Mouse (Mus musculus) kidney, embryonic 14.5 days (tissue): Measurements from ENCODE around the gene Zbtb46. TPM values are rescaled to one million over a fixed set of nuclear protein-coding genes. Genes with fewer than 3 reads are reported as not detected.

ENCODE experiments used
- ATAC-seq: fragments of 200-750 bp; cut with Nextera tagmentation; 2 replicates; pipeline ENCODE4 v1.8.0; 2017; ENCODE audit warnings: moderate number of reproducible peaks, mild to moderate bottlenecking, moderate TSS enrichment, moderate library complexity; ENCODE audit not compliant: low FRiP score, low TSS enrichment
- H3K27ac ChIP-seq: fragments of 300-500 bp; sonication (generic); 2 replicates; pipeline ENCODE4 v1.5.1; 2014; ENCODE audit warnings: low read depth, mild to moderate bottlenecking, low read length, moderate library complexity, mixed read lengths
- H3K27me3 ChIP-seq: fragments of 300-500 bp; sonication (generic); 2 replicates; pipeline ENCODE4 v1.6.1; 2014; ENCODE audit warnings: mild to moderate bottlenecking, low read length; ENCODE audit not compliant: control insufficient read depth, insufficient read depth
- H3K36me3 ChIP-seq: fragments of 300-500 bp; sonication (generic); 2 replicates; pipeline ENCODE4 v1.6.1; 2014; ENCODE audit warnings: low read length, mixed read lengths; ENCODE audit not compliant: control insufficient read depth, insufficient read depth
- H3K4me1 ChIP-seq: fragments of 300-500 bp; sonication (generic); 2 replicates; pipeline ENCODE4 v1.6.1; 2014; ENCODE audit warnings: low read length, mixed read lengths; ENCODE audit not compliant: control insufficient read depth, insufficient read depth
- H3K4me2 ChIP-seq: fragments of 300-500 bp; sonication (generic); replicated peaks from 2 replicates; pipeline ENCODE4 v1.6.1; 2014; ENCODE audit warnings: low read depth, mild to moderate bottlenecking, low read length
- H3K4me3 ChIP-seq: fragments of 300-500 bp; sonication (generic); 2 replicates; pipeline ENCODE4 v1.5.1; 2014; ENCODE audit warnings: mild to moderate bottlenecking, low read length
- H3K9ac ChIP-seq: fragments of 300-500 bp; sonication (generic); 2 replicates; pipeline ENCODE4 v1.6.1; 2014; ENCODE audit warnings: low read depth, mild to moderate bottlenecking, low read length, moderate library complexity
- H3K9me3 ChIP-seq: fragments of 300-500 bp; sonication (generic); 2 replicates; pipeline ENCODE4 v1.6.1; 2016; ENCODE audit warnings: low read length; ENCODE audit not compliant: control insufficient read depth
- WGBS: fragments of 180-500 bp; shearing (Covaris S2); extraction: QIAGEN DNeasy Blood & Tissue Kit; methylation state at CpG from one replicate; pipeline ENCODE4 v1.1.7; 2014; 5-methylcytosine and 5-hydroxymethylcytosine counted together
- polyA plus RNA-seq: library from polyadenylated mRNA; unstranded; fragments of >200 nt; fragmentation: Nextera tagmentation; extraction: Ambion mirVana; gene quantifications from 2 replicates; pipeline ENCODE4 v1.2.1, GENCODE M21; 2014

The Zbtb46 gene
- polyA plus RNA-seq, 1 experiment from 2014 or later, result 26.6 TPM

DNA sequence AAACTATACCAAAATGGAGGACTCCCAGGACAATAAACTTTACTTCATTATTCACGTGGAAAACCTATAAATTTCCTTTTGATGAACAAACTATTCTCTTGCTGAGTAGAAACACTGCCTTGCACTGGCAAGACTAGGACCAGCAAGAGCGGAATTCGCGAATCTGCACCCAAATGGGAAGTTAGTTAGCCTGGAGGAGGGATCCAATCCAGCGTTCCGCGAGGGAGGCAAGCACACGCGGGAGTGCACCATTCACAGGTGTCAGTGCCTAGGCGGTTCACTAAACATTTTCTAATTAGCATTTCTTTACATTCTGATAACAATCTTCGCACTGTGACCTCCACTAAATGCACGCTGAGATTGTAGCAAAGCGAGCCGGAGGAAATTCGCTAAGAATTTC lies 1.4 kb downstream of the Zbtb46 start:
- ATAC-seq, result no peak
- Histone ChIP-seq H3K4me2 (peak overlapping the region; percentile 96), H3K4me3 (peak overlapping the region; percentile 99), H3K9ac (peak overlapping the region; percentile 94; the same call in 1 of the 2 replicates), H3K27me3 (no peaks in the 10 kb centered on the region), H3K27ac (no peak overlapping the region), H3K9me3 (no peaks in the 10 kb centered on the region), H3K36me3 (no peaks in the 10 kb centered on the region), H3K4me1 (peaks cover 13% of the 10 kb centered on the region)
- WGBS, result 1% methylated on average over 15 of the region's 15 CpGs

DNA sequence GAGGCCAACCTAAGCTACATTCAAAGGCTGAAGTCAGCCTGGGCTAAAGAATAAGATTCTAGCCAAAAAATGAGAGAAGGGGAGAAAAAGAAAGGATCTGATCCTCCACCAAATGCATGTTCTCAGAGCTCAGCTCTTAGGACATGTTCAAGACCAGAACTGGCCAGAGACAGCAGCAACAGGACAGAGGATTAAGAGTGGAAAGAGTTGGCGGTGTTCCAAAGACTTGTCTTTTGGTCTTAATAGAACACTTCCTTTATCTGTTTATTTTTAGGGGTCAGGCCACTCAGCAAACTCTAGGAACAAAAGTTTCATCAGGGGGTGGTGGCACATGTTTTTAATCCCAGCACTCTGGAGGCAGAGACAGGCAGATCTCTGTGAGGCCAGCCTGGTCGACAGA lies 3.3 kb downstream of the Zbtb46 start:
- Histone ChIP-seq H3K9ac (no peak overlapping the region), H3K27ac (no peak overlapping the region), H3K27me3 (no peaks in the 10 kb centered on the region), H3K4me1 (peaks cover 6% of the 10 kb centered on the region), H3K4me2 (no peak overlapping the region), H3K9me3 (no peaks in the 10 kb centered on the region), H3K36me3 (no peaks in the 10 kb centered on the region), H3K4me3 (no peak overlapping the region)
- ATAC-seq, result no peak
- WGBS, result 75% methylated on average over 2 of the region's 2 CpGs

DNA sequence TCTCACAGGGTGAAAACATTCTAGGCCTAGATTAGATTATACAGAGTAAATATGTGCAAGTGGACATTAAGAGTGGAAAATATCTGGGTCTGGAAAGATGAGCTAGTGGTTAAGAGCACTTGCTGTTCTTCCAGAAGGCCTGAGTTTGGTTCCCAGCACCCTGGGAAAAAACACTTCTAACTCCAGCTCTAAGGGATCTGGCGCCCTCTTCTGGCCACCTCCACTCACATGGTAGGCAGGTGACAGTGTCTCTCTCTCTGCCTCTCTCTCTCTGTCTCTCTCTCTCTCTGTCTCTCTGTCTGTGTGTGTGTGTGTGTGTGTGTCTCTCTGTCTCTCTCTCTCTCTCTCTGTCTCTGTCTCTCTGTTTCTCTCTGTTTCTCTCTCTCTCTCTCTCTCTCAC lies 6.0 kb downstream of the Zbtb46 start:
- no peak for ATAC-seq
- H3K36me3 ChIP-seq, result no peaks in the 10 kb centered on the region
- H3K9me3 ChIP-seq, result no peaks in the 10 kb centered on the region
- no peaks in the 10 kb centered on the region for H3K27me3 ChIP-seq
- no peak overlapping the region for H3K9ac ChIP-seq
- no peak overlapping the region for H3K27ac ChIP-seq
- no peak overlapping the region for H3K4me2 ChIP-seq
- H3K4me1 ChIP-seq, result no peaks in the 10 kb centered on the region
- 54% methylated on average over 1 of the region's 1 CpGs for WGBS
- no peak overlapping the region for H3K4me3 ChIP-seq

DNA sequence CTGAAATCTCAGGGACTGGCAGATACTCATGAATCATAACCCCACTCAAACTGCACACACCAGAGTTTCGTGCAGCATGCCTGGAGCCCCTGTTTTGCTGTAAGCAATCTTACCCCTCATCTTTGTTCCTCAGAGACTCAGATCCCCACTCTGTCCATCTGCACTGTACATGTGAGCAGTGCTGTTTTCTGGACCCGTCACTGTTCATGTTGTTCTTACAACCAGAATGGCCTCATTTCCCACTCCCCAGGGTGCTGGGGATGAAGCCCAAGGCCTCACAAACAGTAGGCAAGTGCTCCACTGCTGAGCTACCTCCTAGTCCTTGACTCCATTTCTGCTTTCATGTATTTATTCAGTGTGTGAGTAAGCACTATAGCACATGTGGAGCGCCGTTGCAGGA lies 7.0 kb downstream of the Zbtb46 start:
- Histone ChIP-seq H3K36me3 (no peaks in the 10 kb centered on the region), H3K9ac (no peak overlapping the region), H3K9me3 (no peaks in the 10 kb centered on the region), H3K27me3 (no peaks in the 10 kb centered on the region), H3K4me3 (no peak overlapping the region), H3K27ac (no peak overlapping the region), H3K4me1 (no peaks in the 10 kb centered on the region), H3K4me2 (no peak overlapping the region)
- no peak for ATAC-seq
- 70% methylated on average over 4 of the region's 4 CpGs for WGBS

DNA sequence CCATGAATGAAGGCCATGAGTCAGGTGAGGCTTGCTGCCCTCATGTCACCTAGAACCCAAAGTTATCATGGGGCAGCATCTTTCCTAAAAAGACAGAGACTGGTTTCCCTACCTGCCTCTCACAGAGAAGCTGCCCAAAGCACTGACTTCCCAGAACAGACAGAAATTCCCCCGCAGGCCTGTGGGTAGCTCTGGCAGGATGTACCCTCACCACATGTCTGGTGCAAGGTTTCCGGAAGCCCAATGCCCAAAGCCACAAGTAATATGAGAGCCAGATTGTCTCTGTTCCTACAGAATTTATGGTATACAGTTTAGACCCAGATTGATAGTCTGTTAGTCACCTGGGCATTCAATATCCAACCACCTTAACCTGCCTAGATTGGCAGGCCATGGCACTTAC lies 16.2 kb downstream of the Zbtb46 start:
- H3K27me3 ChIP-seq, result no peaks in the 10 kb centered on the region
- no peak overlapping the region for H3K4me3 ChIP-seq
- H3K36me3 ChIP-seq, result no peaks in the 10 kb centered on the region
- H3K4me1 ChIP-seq, result no peaks in the 10 kb centered on the region
- ATAC-seq, result no peak
- WGBS, result 85% methylated on average over 2 of the region's 2 CpGs
- H3K4me2 ChIP-seq, result no peak overlapping the region
- H3K9ac ChIP-seq, result no peak overlapping the region
- H3K9me3 ChIP-seq, result no peaks in the 10 kb centered on the region
- H3K27ac ChIP-seq, result no peak overlapping the region

DNA sequence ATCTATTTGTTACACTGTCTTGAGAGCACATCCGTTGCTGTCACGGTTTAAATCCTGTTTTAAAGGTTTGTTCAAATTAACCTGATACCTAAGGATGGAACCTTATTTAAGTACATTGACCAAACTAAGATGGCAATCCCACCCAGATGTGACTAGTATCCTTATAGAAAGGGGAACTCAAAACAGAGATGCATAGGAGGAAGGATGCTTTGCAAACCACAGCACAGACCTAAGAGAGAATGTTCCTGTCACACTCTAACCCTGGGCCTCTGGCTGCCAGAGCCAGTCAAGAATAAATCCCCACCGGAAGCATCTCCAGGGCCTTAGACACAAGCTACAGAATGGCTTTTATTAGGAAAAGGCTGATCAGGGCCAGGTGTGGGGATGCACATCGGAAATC lies 21.1 kb downstream of the Zbtb46 start:
- Histone ChIP-seq H3K4me3 (no peak overlapping the region), H3K4me2 (no peak overlapping the region), H3K36me3 (no peaks in the 10 kb centered on the region), H3K27ac (no peak overlapping the region), H3K27me3 (no peaks in the 10 kb centered on the region), H3K9ac (no peak overlapping the region), H3K4me1 (no peaks in the 10 kb centered on the region), H3K9me3 (no peaks in the 10 kb centered on the region)
- no peak for ATAC-seq
- WGBS, result 80% methylated on average over 4 of the region's 4 CpGs

DNA sequence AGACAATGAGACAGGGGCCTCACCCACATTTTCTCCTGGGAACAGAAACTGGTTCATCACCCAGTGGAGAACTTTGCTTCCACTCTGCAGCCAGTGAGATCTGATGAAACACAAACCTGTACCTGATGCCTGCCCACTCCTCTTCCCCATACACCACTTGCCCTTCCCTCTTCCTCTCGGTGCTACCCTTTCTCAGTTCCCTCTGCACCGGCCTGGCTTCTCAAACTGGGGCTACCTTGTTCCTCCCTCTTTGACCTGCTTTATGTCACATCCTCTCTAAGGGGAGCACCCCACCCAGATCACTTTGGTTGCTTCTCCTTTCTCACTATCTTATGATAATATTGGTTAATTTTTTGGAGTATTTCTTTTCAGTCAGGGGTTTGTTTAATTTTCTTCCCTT lies 23.0 kb downstream of the Zbtb46 start:
- Histone ChIP-seq H3K4me1 (no peaks in the 10 kb centered on the region), H3K4me2 (no peak overlapping the region), H3K27ac (no peak overlapping the region), H3K36me3 (no peaks in the 10 kb centered on the region), H3K27me3 (no peaks in the 10 kb centered on the region), H3K4me3 (no peak overlapping the region), H3K9ac (no peak overlapping the region), H3K9me3 (no peaks in the 10 kb centered on the region)
- no peak for ATAC-seq
- 84% methylated on average over 2 of the region's 2 CpGs for WGBS

DNA sequence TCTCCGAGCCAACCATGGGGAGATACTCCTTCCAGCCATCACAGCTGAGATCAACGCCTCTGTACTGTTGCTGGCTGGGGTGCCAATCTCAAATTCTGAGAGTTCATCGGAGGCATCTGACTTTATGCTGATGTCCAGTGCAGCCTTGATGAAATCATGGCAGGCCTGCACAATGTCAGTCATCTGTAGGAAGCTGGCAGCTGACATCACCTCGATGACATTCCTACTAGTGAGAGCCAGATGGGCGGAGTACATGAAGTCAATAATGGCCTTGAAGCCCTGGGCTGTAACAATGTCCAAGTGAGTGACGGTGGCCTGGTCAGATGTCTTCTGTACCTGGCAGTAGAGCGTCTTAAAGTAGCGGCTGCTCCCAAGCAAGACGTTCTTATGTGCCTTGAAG lies 35.4 kb downstream of the Zbtb46 start:
- Histone ChIP-seq H3K4me2 (no peak overlapping the region), H3K36me3 (peaks cover 30% of the 10 kb centered on the region), H3K4me3 (no peak overlapping the region), H3K4me1 (no peaks in the 10 kb centered on the region), H3K27me3 (no peaks in the 10 kb centered on the region), H3K27ac (no peak overlapping the region), H3K9ac (no peak overlapping the region), H3K9me3 (no peaks in the 10 kb centered on the region)
- 90% methylated on average over 9 of the region's 9 CpGs for WGBS
- ATAC-seq, result no peak

DNA sequence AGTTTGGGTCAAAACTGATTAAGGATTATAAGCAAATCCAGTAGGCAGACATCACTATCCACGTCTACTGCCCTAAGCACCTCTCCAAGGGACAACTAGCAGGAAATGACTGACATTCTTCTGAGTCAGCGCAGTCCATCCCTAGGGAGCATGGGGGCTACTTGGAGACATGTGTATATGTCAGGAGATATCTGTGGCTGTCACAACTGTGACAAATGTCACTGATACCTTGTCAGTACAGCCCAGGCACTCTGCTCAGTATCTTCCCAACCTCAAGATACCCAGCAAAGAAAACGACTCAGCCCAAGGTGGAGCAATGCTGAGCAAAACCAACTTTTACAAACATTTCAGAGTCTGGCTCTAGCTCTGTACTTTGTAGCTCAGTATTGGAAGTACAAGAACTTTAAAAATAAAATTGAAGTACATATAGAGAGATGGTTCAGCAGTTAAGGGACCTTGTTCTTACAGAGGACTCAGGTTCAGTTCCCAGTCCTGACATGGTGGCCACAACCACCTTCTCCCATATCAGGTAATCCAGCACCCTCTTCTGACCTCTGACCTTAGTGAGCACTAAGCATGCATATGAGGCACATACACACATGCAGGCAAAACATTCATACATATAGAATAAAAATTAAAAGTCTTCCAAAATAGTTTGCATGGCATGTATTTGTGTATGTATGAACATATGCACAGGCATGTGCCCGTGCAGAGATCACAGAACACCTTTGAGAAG lies 38.2 kb downstream of the Zbtb46 start:
- Histone ChIP-seq H3K9ac (no peak overlapping the region), H3K27ac (no peak overlapping the region), H3K9me3 (no peaks in the 10 kb centered on the region), H3K4me2 (no peak overlapping the region), H3K27me3 (no peaks in the 10 kb centered on the region), H3K4me3 (no peak overlapping the region), H3K4me1 (no peaks in the 10 kb centered on the region), H3K36me3 (peaks cover 33% of the 10 kb centered on the region)
- ATAC-seq, result no peak
- 79% methylated on average over 4 of the region's 4 CpGs for WGBS
